Mouse (Mus musculus) midbrain, embryonic 13.5 days (tissue): ENCODE measurements around the gene Gm48551. TPM values are rescaled to one million over a fixed set of nuclear protein-coding genes. Genes with fewer than 3 reads are reported as not detected.

ENCODE experiments used
- ATAC-seq: fragments of 200-750 bp; cut with Nextera tagmentation; 2 replicates; pipeline ENCODE4 v1.8.0; 2017; ENCODE audit warnings: mild to moderate bottlenecking, moderate TSS enrichment, moderate library complexity
- H3K27ac ChIP-seq: fragments of 300-500 bp; sonication (generic); 2 replicates; pipeline ENCODE4 v1.5.1; 2015; ENCODE audit warnings: inconsistent platforms, mild to moderate bottlenecking, moderate library complexity
- H3K27me3 ChIP-seq: fragments of 300-500 bp; sonication (generic); 2 replicates; pipeline ENCODE4 v1.6.1; 2015; ENCODE audit warnings: mild to moderate bottlenecking, inconsistent platforms
- H3K36me3 ChIP-seq: fragments of 300-500 bp; sonication (generic); 2 replicates; pipeline ENCODE4 v1.6.1; 2015; ENCODE audit warnings: mild to moderate bottlenecking, inconsistent platforms
- H3K4me1 ChIP-seq: fragments of 300-500 bp; sonication (generic); replicated peaks from 2 replicates; pipeline ENCODE4 v1.6.1; 2015; ENCODE audit warnings: inconsistent platforms
- H3K4me2 ChIP-seq: fragments of 300-500 bp; sonication (generic); replicated peaks from 2 replicates; pipeline ENCODE4 v1.6.1; 2015; ENCODE audit warnings: moderate library complexity, mild to moderate bottlenecking, inconsistent platforms
- H3K4me3 ChIP-seq: fragments of 300-500 bp; sonication (generic); replicated peaks from 2 replicates; pipeline ENCODE4 v1.5.1; 2015; ENCODE audit warnings: mild to moderate bottlenecking, inconsistent platforms
- H3K9ac ChIP-seq: fragments of 300-500 bp; sonication (generic); replicated peaks from 2 replicates; pipeline ENCODE4 v1.6.1; 2015; ENCODE audit warnings: mild to moderate bottlenecking, inconsistent platforms
- H3K9me3 ChIP-seq: fragments of 300-500 bp; sonication (generic); 2 replicates; pipeline ENCODE4 v1.6.1; 2016; ENCODE audit warnings: mild to moderate bottlenecking, inconsistent platforms
- WGBS: fragments of 180-500 bp; shearing (Covaris S2); methylation state at CpG from one replicate; pipeline ENCODE4 v1.1.7; 2015; 5-methylcytosine and 5-hydroxymethylcytosine counted together
- polyA plus RNA-seq: library from polyadenylated mRNA; unstranded; fragments of >200 nt; fragmentation: Nextera tagmentation; extraction: Ambion mirVana; gene quantifications from 2 replicates; pipeline ENCODE4 v1.2.1, GENCODE M21; 2015

Gm48551 gene
- polyA plus RNA-seq, 1 experiment from 2014 or later: 7.2 TPM

DNA sequence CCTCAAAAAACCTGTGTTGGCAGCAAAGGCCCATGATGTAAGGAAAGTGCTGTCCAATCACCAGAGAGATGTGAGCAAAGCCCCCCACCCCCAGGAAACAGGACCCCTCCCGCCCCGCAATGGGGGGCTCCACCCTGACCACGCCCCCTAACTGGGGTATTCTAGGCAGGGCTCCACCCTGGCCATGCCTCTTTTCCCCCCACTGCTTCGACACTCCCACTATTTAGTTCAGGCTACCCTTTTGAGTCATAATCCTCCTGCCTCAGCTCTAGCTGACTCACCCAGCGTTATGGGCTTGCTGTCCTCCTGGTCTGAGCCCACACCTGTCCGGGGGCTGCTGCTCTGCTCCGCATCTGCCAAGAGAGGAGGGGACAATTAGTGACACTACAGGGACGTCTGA is 25.1 kb downstream of the Gm48551 start:
- H3K36me3 ChIP-seq: peaks cover 38% of the 10 kb centered on the region
- no peaks in the 10 kb centered on the region for H3K9me3 ChIP-seq
- H3K27me3 ChIP-seq: peaks cover 43% of the 10 kb centered on the region
- H3K9ac ChIP-seq: no peak overlapping the region
- H3K4me3 ChIP-seq: no peak overlapping the region
- peaks cover 82% of the 10 kb centered on the region for H3K4me1 ChIP-seq
- 17% methylated on average over 8 of the region's 8 CpGs for WGBS
- H3K27ac ChIP-seq: no peak overlapping the region; the same call in 1 of the 2 replicates
- 0 out of 2 replicates have a peak overlapping the region, but pooled peaks have one; percentile 9 for H3K4me2 ChIP-seq
- no peak for ATAC-seq

GRCm38 (mm10) chr10:81410350-81410749 is 26.1 kb downstream of the Gm48551 start:
- 72% methylated on average over 4 of the region's 4 CpGs for WGBS
- H3K4me1 ChIP-seq: peaks cover 93% of the 10 kb centered on the region

DNA sequence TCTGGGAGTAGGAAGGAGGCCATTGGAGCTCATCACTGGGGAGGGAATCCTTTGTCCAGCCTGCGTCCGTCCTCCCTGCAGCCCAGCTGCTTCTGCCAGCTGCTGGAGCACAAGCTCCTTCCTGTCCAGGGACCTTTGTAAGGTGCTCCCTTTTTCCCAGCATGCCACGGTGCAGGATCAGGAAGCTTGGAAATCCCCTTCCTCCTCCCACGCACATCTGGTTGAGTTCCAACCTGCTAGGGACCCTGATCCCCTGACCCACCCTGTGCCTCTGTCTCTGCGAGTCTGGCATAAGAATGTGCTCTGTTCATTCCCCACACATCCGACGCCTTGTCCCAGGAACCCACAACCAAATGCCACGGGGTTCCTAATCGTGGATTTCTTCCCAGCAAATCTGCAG is 26.7 kb downstream of the Gm48551 start:
- peaks cover 24% of the 10 kb centered on the region for H3K36me3 ChIP-seq
- peaks cover 31% of the 10 kb centered on the region for H3K27me3 ChIP-seq
- H3K4me3 ChIP-seq: no peak overlapping the region
- WGBS: 80% methylated on average over 9 of the region's 9 CpGs
- no peak for ATAC-seq
- no peaks in the 10 kb centered on the region for H3K9me3 ChIP-seq
- H3K9ac ChIP-seq: no peak overlapping the region
- peak overlapping the region; percentile 67; the same call in 1 of the 2 replicates for H3K27ac ChIP-seq
- H3K4me2 ChIP-seq: no peak overlapping the region
- H3K4me1 ChIP-seq: peaks cover 91% of the 10 kb centered on the region

More at GRCm38 (mm10) chr10:81410350-81410749, 26.1 kb downstream of the Gm48551 start:
- Histone ChIP-seq H3K27ac (no peak overlapping the region), H3K4me3 (no peak overlapping the region), H3K36me3 (peaks cover 30% of the 10 kb centered on the region), H3K9ac (no peak overlapping the region), H3K9me3 (no peaks in the 10 kb centered on the region), H3K27me3 (peaks cover 37% of the 10 kb centered on the region), H3K4me2 (no peak overlapping the region)
- no peak for ATAC-seq

DNA sequence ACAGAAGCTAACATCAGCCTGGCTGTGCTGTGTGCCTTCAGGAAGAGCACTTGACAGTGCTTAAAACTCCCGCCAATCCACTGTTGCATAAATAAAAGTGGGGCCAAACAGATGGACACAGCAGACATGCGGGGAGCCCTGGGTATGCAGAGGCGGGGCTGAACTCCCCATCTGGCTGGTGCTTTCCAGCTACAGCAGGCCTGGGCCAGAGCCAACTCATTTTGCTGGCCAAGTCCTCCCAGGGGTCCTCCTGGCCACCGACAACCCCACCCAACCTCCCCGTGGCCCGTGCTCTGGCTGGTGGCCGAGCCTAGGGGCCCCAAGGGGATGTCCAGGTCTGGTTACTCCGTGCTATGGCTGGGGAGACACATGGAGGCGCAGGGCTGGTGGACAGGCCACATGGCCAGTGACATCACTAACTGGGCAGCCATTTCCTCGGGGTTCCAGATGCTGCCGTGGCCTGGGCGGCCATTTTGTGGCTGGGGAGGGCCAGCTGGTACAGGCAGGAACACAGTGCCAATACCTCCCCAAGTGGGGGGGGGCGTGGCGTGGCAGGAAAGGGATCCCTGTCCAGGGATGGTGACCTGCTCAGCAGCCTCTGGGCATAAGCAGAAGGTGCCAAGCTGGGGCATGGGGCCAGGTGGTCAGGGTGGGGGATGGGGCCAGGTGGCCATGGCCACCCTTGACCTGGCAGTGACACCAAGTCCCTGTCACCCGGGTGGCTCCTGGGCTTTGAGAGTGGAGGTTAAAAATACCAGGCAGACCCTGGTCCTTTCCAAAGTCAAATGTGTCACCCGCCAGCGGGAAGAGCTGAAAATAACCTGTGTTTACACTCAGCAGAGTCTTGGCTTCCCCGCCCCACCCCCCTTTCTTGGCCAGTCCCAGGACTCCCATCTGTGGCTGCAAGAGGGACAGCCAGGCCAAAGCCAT is 27.5 kb downstream of the Gm48551 start:
- Histone ChIP-seq H3K4me1 (peaks cover 89% of the 10 kb centered on the region), H3K27ac (peak overlapping the region; percentile 67), H3K27me3 (peaks cover 25% of the 10 kb centered on the region), H3K36me3 (peaks cover 17% of the 10 kb centered on the region; the same call in 1 of the 2 replicates), H3K4me3 (no peak overlapping the region), H3K9me3 (no peaks in the 10 kb centered on the region), H3K4me2 (no peak overlapping the region), H3K9ac (0 out of 2 replicates have a peak overlapping the region, but pooled peaks have one; percentile 7)
- no peak; the same call in 1 of the 2 replicates for ATAC-seq
- WGBS: 68% methylated on average over 18 of the region's 18 CpGs

GRCm38 (mm10) chr10:81412586-81413309 is 28.5 kb downstream of the Gm48551 start:
- peaks cover 18% of the 10 kb centered on the region for H3K27me3 ChIP-seq
- H3K36me3 ChIP-seq: peaks cover 7% of the 10 kb centered on the region; the same call in 1 of the 2 replicates
- H3K27ac ChIP-seq: peak overlapping the region; percentile 67
- no peak for ATAC-seq
- H3K9me3 ChIP-seq: no peaks in the 10 kb centered on the region
- WGBS: 76% methylated on average over 16 of the region's 16 CpGs
- H3K4me3 ChIP-seq: no peak overlapping the region
- H3K9ac ChIP-seq: 0 out of 2 replicates have a peak overlapping the region, but pooled peaks have one; percentile 7
- H3K4me1 ChIP-seq: peaks cover 89% of the 10 kb centered on the region
- no peak overlapping the region for H3K4me2 ChIP-seq

DNA sequence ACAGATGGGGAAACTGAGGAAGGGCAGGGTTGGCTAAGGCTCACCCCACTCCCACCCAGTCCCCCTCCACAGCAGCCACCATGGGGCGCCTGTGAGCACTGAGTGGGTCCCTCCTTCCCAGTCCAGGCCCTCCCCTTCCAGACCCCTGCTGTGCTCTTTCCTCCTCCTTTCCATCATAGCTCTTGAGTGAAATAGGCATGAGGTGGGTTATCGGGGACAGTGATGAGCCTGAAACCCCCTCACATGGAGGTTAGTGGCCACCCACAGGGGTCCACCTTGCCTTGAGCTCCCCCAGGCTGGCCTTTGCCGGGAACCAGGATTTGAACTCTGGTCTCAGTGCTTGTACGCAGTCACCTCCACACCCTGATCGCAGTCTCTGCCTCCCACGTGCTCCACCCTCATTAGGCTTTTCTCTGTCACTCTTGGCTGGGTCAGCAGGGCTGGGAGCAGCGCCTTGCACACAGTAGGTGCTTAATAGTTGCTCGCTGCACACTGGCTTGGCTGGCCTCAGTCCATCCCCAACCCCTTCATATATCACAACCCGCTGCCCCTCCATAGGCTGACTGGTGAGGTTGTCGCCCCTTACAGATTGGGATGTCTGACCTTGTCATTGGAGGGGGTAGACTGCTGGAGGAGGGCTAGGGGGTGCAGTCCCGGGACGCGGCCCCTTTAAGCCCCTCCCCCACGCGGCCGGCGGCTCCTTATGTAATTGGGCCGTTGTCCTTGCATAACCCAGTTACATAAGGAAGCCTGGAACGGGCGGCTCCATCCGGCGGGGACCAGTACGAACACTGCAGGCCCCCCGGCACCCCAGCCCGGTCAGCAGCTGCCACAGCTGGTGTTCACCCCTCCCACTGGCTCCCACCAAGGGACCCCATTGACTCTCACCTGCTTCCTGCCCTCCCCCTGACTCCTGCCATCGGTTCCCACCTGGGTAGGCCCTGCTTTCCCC is 29.3 kb downstream of the Gm48551 start:
- H3K27me3 ChIP-seq: peaks cover 12% of the 10 kb centered on the region
- 27% methylated on average over 26 of the region's 26 CpGs for WGBS
- H3K4me2 ChIP-seq: peak overlapping the region; percentile 32
- H3K4me3 ChIP-seq: no peak overlapping the region
- no peaks in the 10 kb centered on the region for H3K36me3 ChIP-seq
- H3K4me1 ChIP-seq: peaks cover 90% of the 10 kb centered on the region
- peak overlapping the region; percentile 49; the same call in 1 of the 2 replicates for H3K9ac ChIP-seq
- H3K9me3 ChIP-seq: no peaks in the 10 kb centered on the region
- H3K27ac ChIP-seq: no peak overlapping the region
- no peak for ATAC-seq

DNA sequence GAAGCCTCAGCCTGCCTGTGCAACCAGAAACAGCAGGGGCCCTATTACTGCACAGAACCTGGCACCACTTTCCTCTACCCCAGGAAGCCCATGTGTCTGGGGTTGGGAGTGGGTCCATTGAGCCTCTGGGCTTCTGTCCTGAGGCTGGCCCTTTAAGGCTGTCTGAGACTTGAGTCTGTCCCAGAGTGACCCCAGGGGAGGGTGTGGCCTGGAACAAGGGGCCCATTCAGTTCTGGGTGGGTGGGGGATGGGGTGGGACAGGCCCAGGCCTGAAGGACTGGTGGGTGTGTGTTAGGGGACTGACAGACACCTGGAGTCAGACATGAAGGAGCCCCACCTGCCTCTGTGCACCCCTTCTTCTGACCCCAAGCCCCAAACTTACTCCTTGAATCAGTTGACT is 30.4 kb downstream of the Gm48551 start:
- H3K4me1 ChIP-seq: peaks cover 84% of the 10 kb centered on the region
- ATAC-seq: no peak

GRCm38 (mm10) chr10:81415146-81415545 is 30.9 kb downstream of the Gm48551 start:
- no peak overlapping the region for H3K27ac ChIP-seq
- peaks cover 5% of the 10 kb centered on the region; the same call in 1 of the 2 replicates for H3K27me3 ChIP-seq
- H3K36me3 ChIP-seq: peaks cover 8% of the 10 kb centered on the region
- no peak overlapping the region for H3K4me2 ChIP-seq
- no peak overlapping the region for H3K4me3 ChIP-seq
- no peaks in the 10 kb centered on the region for H3K9me3 ChIP-seq
- H3K9ac ChIP-seq: no peak overlapping the region
- 76% methylated on average over 5 of the region's 5 CpGs for WGBS
- ATAC-seq: no peak
- peaks cover 80% of the 10 kb centered on the region for H3K4me1 ChIP-seq

More for the DNA sequence above, 30.4 kb downstream of the Gm48551 start:
- Histone ChIP-seq H3K4me2 (no peak overlapping the region), H3K4me3 (no peak overlapping the region), H3K27me3 (peaks cover 5% of the 10 kb centered on the region; the same call in 1 of the 2 replicates), H3K9ac (no peak overlapping the region), H3K9me3 (no peaks in the 10 kb centered on the region), H3K36me3 (peaks cover 4% of the 10 kb centered on the region; the same call in 1 of the 2 replicates), H3K27ac (no peak overlapping the region)

DNA sequence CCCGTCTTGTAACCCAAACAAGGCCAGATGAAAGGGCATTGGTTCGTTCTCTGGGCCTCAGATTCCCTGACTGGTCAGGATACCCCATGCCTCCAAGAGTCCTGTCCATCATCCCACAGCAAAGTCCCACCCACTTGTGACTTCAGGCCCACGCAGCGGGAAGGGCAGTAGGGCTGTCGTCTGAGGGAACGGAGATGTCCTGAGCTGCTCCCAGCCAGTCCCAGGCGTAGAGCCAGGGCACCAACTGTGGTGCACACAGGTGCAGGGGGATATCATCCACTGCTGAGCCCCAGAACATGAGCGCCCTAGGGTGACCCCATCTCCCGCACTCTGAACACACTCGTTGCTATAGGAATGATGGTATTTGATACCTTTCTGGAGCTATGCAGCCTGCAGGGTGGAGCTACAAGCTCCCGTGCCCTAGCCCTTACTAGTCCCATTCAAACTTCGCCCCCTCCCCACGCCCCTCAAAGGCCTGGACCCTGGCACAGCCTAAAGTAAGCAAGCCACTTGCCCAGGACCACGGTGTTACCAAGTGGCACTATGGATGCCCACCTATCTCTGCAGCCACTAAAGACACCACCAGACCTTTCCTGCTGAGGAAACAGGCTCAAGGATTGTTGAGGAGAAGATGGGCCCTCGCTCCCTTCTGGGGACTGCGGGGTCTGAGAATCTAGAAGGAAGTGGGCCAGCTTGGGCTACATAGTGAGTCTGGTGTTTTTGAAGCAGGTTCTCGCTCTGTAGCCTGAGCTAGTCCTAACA is 31.5 kb downstream of the Gm48551 start:
- 65% methylated on average over 17 of the region's 17 CpGs for WGBS
- ATAC-seq: no peak
- Histone ChIP-seq H3K27me3 (peaks cover 5% of the 10 kb centered on the region; the same call in 1 of the 2 replicates), H3K36me3 (peaks cover 12% of the 10 kb centered on the region), H3K4me2 (no peak overlapping the region), H3K4me3 (no peak overlapping the region), H3K27ac (no peak overlapping the region), H3K9me3 (no peaks in the 10 kb centered on the region), H3K4me1 (peaks cover 76% of the 10 kb centered on the region), H3K9ac (no peak overlapping the region)

DNA sequence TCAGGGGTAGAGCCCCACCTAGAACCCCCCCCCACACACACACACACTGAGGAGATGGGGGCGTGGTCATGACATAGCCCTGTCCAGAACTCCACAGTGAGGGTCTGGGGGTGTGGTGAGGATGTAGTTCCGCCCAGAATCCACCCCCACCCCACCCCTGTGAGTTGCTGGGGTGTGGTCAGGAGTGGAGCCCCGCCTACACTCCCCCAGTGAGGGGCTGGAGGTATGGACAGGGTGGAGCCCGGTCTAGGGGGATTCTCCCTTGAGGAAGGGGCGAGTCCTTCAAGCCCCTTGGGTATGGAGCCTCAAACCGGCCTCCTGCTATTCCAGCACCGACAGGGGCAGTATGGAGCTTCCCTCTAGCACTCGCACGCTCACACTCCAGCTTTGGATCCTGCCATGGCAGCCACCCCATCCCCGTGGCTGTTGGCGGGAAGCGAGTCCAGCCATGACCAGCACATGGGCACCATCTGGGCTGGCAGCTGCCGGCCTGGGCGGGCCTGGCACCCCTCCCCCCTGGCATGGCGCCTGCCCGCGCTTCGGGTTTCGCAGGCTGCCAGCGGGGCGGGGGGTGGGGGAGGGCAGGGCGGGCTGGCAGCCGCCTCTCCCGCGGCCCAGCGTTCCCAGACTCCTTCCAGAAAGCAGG is 32.4 kb downstream of the Gm48551 start:
- H3K9ac ChIP-seq: peak overlapping the region; percentile 48; the same call in 1 of the 2 replicates
- ATAC-seq: peak; percentile 75

More for the DNA sequence above, 32.4 kb downstream of the Gm48551 start:
- Histone ChIP-seq H3K4me2 (peak overlapping the region; percentile 55), H3K4me1 (peaks cover 67% of the 10 kb centered on the region), H3K4me3 (peak overlapping the region; percentile 27; the same call in 1 of the 2 replicates), H3K27me3 (peaks cover 5% of the 10 kb centered on the region; the same call in 1 of the 2 replicates), H3K9me3 (no peaks in the 10 kb centered on the region), H3K27ac (peak overlapping the region; percentile 59), H3K36me3 (peaks cover 12% of the 10 kb centered on the region)
- whole genome bisulfite sequencing: under 1% methylated on average over 20 of the region's 26 CpGs
